Mouse (Mus musculus) forebrain, embryonic 14.5 days (tissue): ENCODE measurements around the gene Slc6a20a. TPM values are rescaled to one million over a fixed set of nuclear protein-coding genes. Genes with fewer than 3 reads are reported as not detected.

ENCODE experiments used
- ATAC-seq: fragments of 200-750 bp; cut with Nextera tagmentation; 2 replicates; pipeline ENCODE4 v1.8.0; 2017; ENCODE audit warnings: mild to moderate bottlenecking, moderate library complexity
- DNase-seq: peaks from one replicate; pipeline ENCODE4 v3.0.0-alpha.2; 2015; ENCODE audit warnings: low spot score
- H3K27ac ChIP-seq: fragments of 300-500 bp; sonication (generic); 2 replicates; pipeline ENCODE4 v1.5.1; 2014; ENCODE audit warnings: low read depth, mild to moderate bottlenecking, control low read depth, low read length, moderate library complexity
- H3K27me3 ChIP-seq: fragments of 300-500 bp; sonication (generic); replicated peaks from 2 replicates; pipeline ENCODE4 v1.6.1; 2014; ENCODE audit warnings: low read length, control low read depth, mixed read lengths; ENCODE audit not compliant: control insufficient read depth, insufficient read depth
- H3K36me3 ChIP-seq: fragments of 300-500 bp; sonication (generic); 2 replicates; pipeline ENCODE4 v1.6.1; 2014; ENCODE audit warnings: low read length, control low read depth; ENCODE audit not compliant: control insufficient read depth, insufficient read depth
- H3K4me1 ChIP-seq: fragments of 300-500 bp; sonication (generic); 2 replicates; pipeline ENCODE4 v1.6.1; 2014; ENCODE audit warnings: antibody characterized with exemption, low read length, control low read depth; ENCODE audit not compliant: control insufficient read depth, insufficient read depth
- H3K4me2 ChIP-seq: fragments of 300-500 bp; sonication (generic); 2 replicates; pipeline ENCODE4 v1.6.1; 2014; ENCODE audit warnings: mild to moderate bottlenecking, control low read depth, low read length
- H3K4me3 ChIP-seq: fragments of 300-500 bp; sonication (generic); 2 replicates; pipeline ENCODE4 v1.5.1; 2014; ENCODE audit warnings: low read depth, low read length, control low read depth
- H3K9ac ChIP-seq: fragments of 300-500 bp; sonication (generic); 2 replicates; pipeline ENCODE4 v1.6.1; 2014; ENCODE audit warnings: mild to moderate bottlenecking, low read length, control low read depth, moderate library complexity
- H3K9me3 ChIP-seq: fragments of 300-500 bp; sonication (generic); replicated peaks from 2 replicates; pipeline ENCODE4 v1.6.1; 2016; ENCODE audit warnings: low read length, control low read depth, mixed read lengths; ENCODE audit not compliant: control insufficient read depth
- WGBS: fragments of 180-500 bp; shearing (Covaris S2); extraction: QIAGEN DNeasy Blood & Tissue Kit; methylation state at CpG from one replicate; pipeline ENCODE4 v1.1.7; 2014; 5-methylcytosine and 5-hydroxymethylcytosine counted together
- polyA plus RNA-seq: library from polyadenylated mRNA; unstranded; fragments of >200 nt; fragmentation: Nextera tagmentation; extraction: Ambion mirVana; gene quantifications from 2 replicates; pipeline ENCODE4 v1.2.1, GENCODE M21; 2014

Slc6a20a gene
- polyA plus RNA-seq, 1 experiment from 2014 or later = 5.0 TPM

GRCm38 (mm10) chr9:123624741-123625140 is 53.9 kb downstream of the Slc6a20a start:
- Histone ChIP-seq H3K36me3 (no peaks in the 10 kb centered on the region), H3K4me3 (no peak overlapping the region), H3K4me1 (no peaks in the 10 kb centered on the region), H3K27ac (no peak overlapping the region), H3K4me2 (no peak overlapping the region), H3K9me3 (no peaks in the 10 kb centered on the region), H3K27me3 (no peaks in the 10 kb centered on the region), H3K9ac (no peak overlapping the region)
- ATAC-seq (no peak), DNase-seq (no peak)
- WGBS = 92% methylated on average over 2 of the region's 2 CpGs

GRCm38 (mm10) chr9:123620311-123621098 is 58.2 kb downstream of the Slc6a20a start:
- Histone ChIP-seq H3K9me3 (no peaks in the 10 kb centered on the region), H3K4me3 (no peak overlapping the region), H3K27ac (no peak overlapping the region), H3K9ac (no peak overlapping the region), H3K27me3 (no peaks in the 10 kb centered on the region), H3K4me2 (no peak overlapping the region), H3K36me3 (no peaks in the 10 kb centered on the region), H3K4me1 (no peaks in the 10 kb centered on the region)
- WGBS = 90% methylated on average over 5 of the region's 5 CpGs
- ATAC-seq = no peak
- no peak for DNase-seq

- DNase-seq (no peak), ATAC-seq (no peak)
- Histone ChIP-seq H3K4me2 (no peak overlapping the region), H3K4me3 (no peak overlapping the region), H3K9me3 (no peaks in the 10 kb centered on the region), H3K4me1 (no peaks in the 10 kb centered on the region), H3K9ac (no peak overlapping the region), H3K27me3 (no peaks in the 10 kb centered on the region), H3K27ac (no peak overlapping the region), H3K36me3 (no peaks in the 10 kb centered on the region)
- WGBS = 79% methylated on average over 1 of the region's 1 CpGs
Measured at GRCm38 (mm10) chr9:123601529-123601928, 77.2 kb downstream of the Slc6a20a start.

GRCm38 (mm10) chr9:123597376-123597775 is 81.3 kb downstream of the Slc6a20a start:
- WGBS = 94% methylated on average over 2 of the region's 2 CpGs
- no peak for DNase-seq
- H3K9ac ChIP-seq = no peak overlapping the region
- H3K4me1 ChIP-seq = no peaks in the 10 kb centered on the region
- H3K4me2 ChIP-seq = no peak overlapping the region
- no peak overlapping the region for H3K4me3 ChIP-seq
- peaks cover 17% of the 10 kb centered on the region; the same call in 1 of the 2 replicates for H3K36me3 ChIP-seq
- no peaks in the 10 kb centered on the region for H3K27me3 ChIP-seq
- ATAC-seq = no peak
- H3K9me3 ChIP-seq = no peaks in the 10 kb centered on the region
- no peak overlapping the region for H3K27ac ChIP-seq

GRCm38 (mm10) chr9:123596910-123597309 is 81.8 kb downstream of the Slc6a20a start:
- Histone ChIP-seq H3K4me3 (no peak overlapping the region), H3K4me1 (no peaks in the 10 kb centered on the region), H3K27me3 (no peaks in the 10 kb centered on the region), H3K9ac (no peak overlapping the region), H3K4me2 (no peak overlapping the region), H3K27ac (no peak overlapping the region), H3K36me3 (peaks cover 17% of the 10 kb centered on the region; the same call in 1 of the 2 replicates), H3K9me3 (no peaks in the 10 kb centered on the region)
- DNase-seq (no peak), ATAC-seq (no peak)
- 93% methylated on average over 2 of the region's 2 CpGs for WGBS

GRCm38 (mm10) chr9:123595194-123595593 is 83.5 kb downstream of the Slc6a20a start:
- over 99% methylated on average over 4 of the region's 4 CpGs for WGBS
- no peak for DNase-seq
- no peak overlapping the region for H3K27ac ChIP-seq
- peaks cover 29% of the 10 kb centered on the region for H3K36me3 ChIP-seq
- no peaks in the 10 kb centered on the region for H3K4me1 ChIP-seq
- no peaks in the 10 kb centered on the region for H3K27me3 ChIP-seq
- H3K4me2 ChIP-seq = no peak overlapping the region
- no peak for ATAC-seq
- H3K9ac ChIP-seq = no peak overlapping the region
- no peak overlapping the region for H3K4me3 ChIP-seq
- H3K9me3 ChIP-seq = no peaks in the 10 kb centered on the region

GRCm38 (mm10) chr9:123589240-123589910 is 89.3 kb downstream of the Slc6a20a start:
- Histone ChIP-seq H3K27ac (no peak overlapping the region), H3K36me3 (peaks cover 44% of the 10 kb centered on the region), H3K9me3 (no peaks in the 10 kb centered on the region), H3K4me2 (no peak overlapping the region), H3K9ac (no peak overlapping the region), H3K4me1 (no peaks in the 10 kb centered on the region), H3K27me3 (no peaks in the 10 kb centered on the region), H3K4me3 (no peak overlapping the region)
- DNase-seq (no peak), ATAC-seq (no peak)
- 89% methylated on average over 7 of the region's 7 CpGs for WGBS
